Mouse (Mus musculus): ENCODE measurements at regions not wholly inside any gene's neighbourhood (a gene's known extent, or its start where the extent isn't known, plus 50 kb on each side); places are given as distances from the start of the nearest gene placed in this dataset.
A peak's percentile ranks its signal among the peaks of the same experiment; 100 is the strongest.
"Not testable (repeated sequence)": the region's sequence is repeated elsewhere in the genome, so short reads cannot be mapped to it uniquely, and the experiment has no call there.

- WGBS, result 14% methylated on average over 3 of the region's 3 CpGs
Observed at GRCm38 (mm10) chr14:90334541-90334940, 1863.3 kb upstream of the Pcdh20 start.

GRCm38 (mm10) chr14:90295456-90295855 is 1824.3 kb upstream of the Pcdh20 start:
- H3K36me3 ChIP-seq (ENCODE audit: insufficient read depth, low read length); H3K4me3 ChIP-seq (ENCODE audit: low read length); DNase-seq (ENCODE audit: low spot score); H3K4me2 ChIP-seq (ENCODE audit: low read depth, low read length); ATAC-seq; H3K4me1 ChIP-seq (ENCODE audit: insufficient read depth, low read length); H3K9me3 ChIP-seq (ENCODE audit: low read length); H3K27me3 ChIP-seq (ENCODE audit: insufficient read depth, low read length); H3K9ac ChIP-seq (replicated peaks; ENCODE audit: low read length); H3K27ac ChIP-seq: not testable (repeated sequence)
- 96% methylated on average over 11 of the region's 18 CpGs for WGBS

More at GRCm38 (mm10) chr14:90334541-90334940, 1863.3 kb upstream of the Pcdh20 start:
- H3K9ac ChIP-seq (replicated peaks; ENCODE audit: low read length), result no peak overlapping the region
- H3K9me3 ChIP-seq (ENCODE audit: low read length), result no peaks in the 10 kb centered on the region
- DNase-seq (ENCODE audit: low spot score) (peak; percentile 13), ATAC-seq (no peak)
- TF ChIP-seq CTCF (IDR thresholded peaks at IDR 0.05; ENCODE audit: low read depth), result no peak
- H3K4me3 ChIP-seq (ENCODE audit: low read length), result no peak overlapping the region
- H3K27ac ChIP-seq, result no peak overlapping the region
- H3K36me3 ChIP-seq (ENCODE audit: insufficient read depth, low read length), result no peaks in the 10 kb centered on the region
- H3K27me3 ChIP-seq (ENCODE audit: insufficient read depth, low read length), result no peaks in the 10 kb centered on the region
- no peaks in the 10 kb centered on the region for H3K4me1 ChIP-seq (ENCODE audit: insufficient read depth, low read length)
- no peak overlapping the region for H3K4me2 ChIP-seq (ENCODE audit: low read depth, low read length)

GRCm38 (mm10) chr14:90246042-90246441 is 1774.8 kb upstream of the Pcdh20 start:
- H3K4me1 ChIP-seq (ENCODE audit: insufficient read depth, low read length), result no peaks in the 10 kb centered on the region
- H3K9me3 ChIP-seq (ENCODE audit: low read length), result no peaks in the 10 kb centered on the region
- H3K27ac ChIP-seq, result no peak overlapping the region
- no peak overlapping the region for H3K9ac ChIP-seq (replicated peaks; ENCODE audit: low read length)
- H3K4me2 ChIP-seq (ENCODE audit: low read depth, low read length), result no peak overlapping the region
- TF ChIP-seq CTCF (IDR thresholded peaks at IDR 0.05; ENCODE audit: low read depth), result no peak
- no peak overlapping the region for H3K4me3 ChIP-seq (ENCODE audit: low read length)
- H3K27me3 ChIP-seq (ENCODE audit: insufficient read depth, low read length), result no peaks in the 10 kb centered on the region
- no peaks in the 10 kb centered on the region for H3K36me3 ChIP-seq (ENCODE audit: insufficient read depth, low read length)
- no peak for ATAC-seq
- WGBS, result 57% methylated on average over 3 of the region's 3 CpGs
- peak; percentile 34 for DNase-seq (ENCODE audit: low spot score)

- ATAC-seq, result no peak
Observed at GRCm38 (mm10) chr14:90232661-90233060, 1761.5 kb upstream of the Pcdh20 start.

GRCm38 (mm10) chr14:90200294-90200693 is 1729.1 kb upstream of the Pcdh20 start:
- no peak overlapping the region for H3K4me2 ChIP-seq (ENCODE audit: low read depth, low read length)
- H3K9me3 ChIP-seq (ENCODE audit: low read length), result no peaks in the 10 kb centered on the region
- peak; percentile 15 for DNase-seq (ENCODE audit: low spot score)
- no peaks in the 10 kb centered on the region for H3K27me3 ChIP-seq (ENCODE audit: insufficient read depth, low read length)
- H3K4me1 ChIP-seq (ENCODE audit: insufficient read depth, low read length), result no peaks in the 10 kb centered on the region
- H3K36me3 ChIP-seq (ENCODE audit: insufficient read depth, low read length), result no peaks in the 10 kb centered on the region
- no peak overlapping the region for H3K4me3 ChIP-seq (ENCODE audit: low read length)
- no peak for ATAC-seq
- H3K9ac ChIP-seq (replicated peaks; ENCODE audit: low read length), result no peak overlapping the region
- TF ChIP-seq CTCF (IDR thresholded peaks at IDR 0.05; ENCODE audit: low read depth), result no peak
- H3K27ac ChIP-seq, result no peak overlapping the region

More at GRCm38 (mm10) chr14:90232661-90233060, 1761.5 kb upstream of the Pcdh20 start:
- 62% methylated on average over 5 of the region's 5 CpGs for WGBS
- no peak for DNase-seq (ENCODE audit: low spot score)
- H3K4me1 ChIP-seq (ENCODE audit: insufficient read depth, low read length), result no peaks in the 10 kb centered on the region
- no peaks in the 10 kb centered on the region for H3K36me3 ChIP-seq (ENCODE audit: insufficient read depth, low read length)
- no peaks in the 10 kb centered on the region for H3K27me3 ChIP-seq (ENCODE audit: insufficient read depth, low read length)
- no peak overlapping the region for H3K9ac ChIP-seq (replicated peaks; ENCODE audit: low read length)
- H3K4me3 ChIP-seq (ENCODE audit: low read length), result no peak overlapping the region
- no peak for TF ChIP-seq CTCF (IDR thresholded peaks at IDR 0.05; ENCODE audit: low read depth)
- H3K27ac ChIP-seq, result no peak overlapping the region
- no peaks in the 10 kb centered on the region for H3K9me3 ChIP-seq (ENCODE audit: low read length)
- H3K4me2 ChIP-seq (ENCODE audit: low read depth, low read length), result no peak overlapping the region

- TF ChIP-seq CTCF (IDR thresholded peaks at IDR 0.05; ENCODE audit: low read depth), result no peak
- Histone ChIP-seq H3K27ac (no peak overlapping the region), H3K9me3 (ENCODE audit: low read length) (no peaks in the 10 kb centered on the region), H3K4me3 (ENCODE audit: low read length) (no peak overlapping the region), H3K4me2 (ENCODE audit: low read depth, low read length) (no peak overlapping the region), H3K27me3 (ENCODE audit: insufficient read depth, low read length) (no peaks in the 10 kb centered on the region), H3K4me1 (ENCODE audit: insufficient read depth, low read length) (no peaks in the 10 kb centered on the region), H3K36me3 (ENCODE audit: insufficient read depth, low read length) (no peaks in the 10 kb centered on the region), H3K9ac (replicated peaks; ENCODE audit: low read length) (no peak overlapping the region)
- ATAC-seq, result no peak
- 93% methylated on average over 8 of the region's 8 CpGs for WGBS
- no peak for DNase-seq (ENCODE audit: low spot score)
Observed at GRCm38 (mm10) chr14:90197791-90198190, 1726.6 kb upstream of the Pcdh20 start.

GRCm38 (mm10) chr14:90172729-90173128 is 1701.5 kb upstream of the Pcdh20 start:
- Histone ChIP-seq H3K36me3 (ENCODE audit: insufficient read depth, low read length) (no peaks in the 10 kb centered on the region), H3K4me2 (ENCODE audit: low read depth, low read length) (no peak overlapping the region), H3K4me3 (ENCODE audit: low read length) (no peak overlapping the region), H3K9me3 (ENCODE audit: low read length) (no peaks in the 10 kb centered on the region), H3K27ac (no peak overlapping the region), H3K9ac (replicated peaks; ENCODE audit: low read length) (no peak overlapping the region), H3K27me3 (ENCODE audit: insufficient read depth, low read length) (no peaks in the 10 kb centered on the region), H3K4me1 (ENCODE audit: insufficient read depth, low read length) (no peaks in the 10 kb centered on the region)
- no peak for TF ChIP-seq CTCF (IDR thresholded peaks at IDR 0.05; ENCODE audit: low read depth)
- DNase-seq (ENCODE audit: low spot score) (no peak), ATAC-seq (0 out of 2 replicates have a peak, but pooled peaks have one; percentile 2)
- WGBS, result 76% methylated on average over 3 of the region's 3 CpGs

Data from hindbrain, postnatal 0 days (tissue).